Mouse (Mus musculus) bone marrow macrophage, adult 2 months (primary cell): ENCODE measurements around the gene Trim13. TPM values are rescaled to one million over a fixed set of nuclear protein-coding genes. Genes with fewer than 3 reads are reported as not detected.
A peak's percentile ranks its signal among the peaks of the same experiment; 100 is the strongest.
"Not testable (repeated sequence)": the region's sequence is repeated elsewhere in the genome, so short reads cannot be mapped to it uniquely, and the experiment has no call there.

Experiments used
- H3K27ac ChIP-seq: 2 replicates; pipeline ENCODE4 v1.5.1; 2012; ENCODE audit warnings: low read depth, low read length; ENCODE audit not compliant: insufficient read depth
- H3K4me1 ChIP-seq: 2 replicates; pipeline ENCODE4 v1.6.1; 2012; ENCODE audit warnings: low read length; ENCODE audit not compliant: control insufficient read depth, insufficient read depth
- H3K4me3 ChIP-seq: 2 replicates; pipeline ENCODE4 v1.5.1; 2012; ENCODE audit warnings: mild to moderate bottlenecking, low read length, moderate library complexity; ENCODE audit not compliant: insufficient read depth
- CTCF ChIP-seq: IDR thresholded peaks from 2 replicates; pipeline ENCODE4 v1.5.1; 2012; ENCODE audit warnings: low read depth, mild to moderate bottlenecking, low read length, moderate library complexity
- POLR2A ChIP-seq: IDR thresholded peaks from 2 replicates; pipeline ENCODE4 v1.6.1; 2012; ENCODE audit warnings: mild to moderate bottlenecking, low read depth, low read length, borderline replicate concordance
- polyA plus RNA-seq: library from polyadenylated mRNA; stranded (reverse); fragments of >200 nt; gene quantifications from 2 replicates; pipeline ENCODE4 v1.2.4, GENCODE M21; 2012; ENCODE audit not compliant: missing spikeins, insufficient read depth, insufficient read length

Trim13 gene
- polyA plus RNA-seq = 6.5 and 6.9 TPM in 2 replicates

DNA sequence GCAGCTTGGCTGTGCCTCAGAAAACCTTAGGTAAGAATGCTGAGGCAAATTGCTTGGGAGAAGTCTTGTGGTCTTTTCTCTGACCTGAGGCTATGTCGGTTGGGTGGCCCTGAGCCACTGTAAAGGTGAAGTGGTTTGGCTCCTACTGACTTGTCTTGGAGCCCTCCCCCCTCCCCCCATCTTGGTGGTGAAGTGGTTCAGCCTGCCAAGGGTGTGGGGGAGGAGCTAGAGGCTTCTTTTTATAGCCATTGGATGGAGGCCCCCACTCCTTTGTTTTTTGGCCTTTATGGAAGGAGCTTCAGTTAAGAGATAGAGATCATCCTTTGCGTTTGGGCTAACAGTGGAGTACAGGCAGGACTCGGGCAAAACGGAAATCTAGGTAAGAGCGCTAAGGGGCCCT is at the start of gene Trim13:
Trim13 (plus strand) TSS at position 280 of the 400 bp plus-strand sequence.
- TF ChIP-seq POLR2A = no peak
- no peak for TF ChIP-seq CTCF
- peak within 1 kb of the TSS; percentile 9; the same call in 1 of the 2 replicates for H3K27ac ChIP-seq
- H3K4me3 ChIP-seq = peak within 1 kb of the TSS; percentile 68
- peaks cover 28% of the 10 kb centered on the region for H3K4me1 ChIP-seq

DNA sequence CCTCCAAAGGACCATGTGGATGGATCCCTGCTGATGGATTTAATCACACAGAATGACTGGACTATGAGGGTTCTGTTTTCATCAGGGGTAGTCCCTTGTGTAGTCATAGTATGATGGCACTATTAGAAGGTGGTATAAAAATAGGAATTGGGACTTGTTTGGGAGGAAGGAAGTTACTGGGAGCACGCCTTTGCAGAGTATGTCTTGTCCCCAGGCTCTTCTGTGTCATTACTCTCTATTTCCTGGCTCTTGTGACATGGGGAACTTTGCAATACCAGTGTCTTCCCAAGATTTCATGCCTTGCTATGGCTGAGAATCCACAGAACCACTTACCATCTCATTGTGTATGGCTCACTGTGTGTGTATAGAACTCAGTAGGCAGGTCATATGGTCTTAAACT is 49.4 kb upstream of the Trim13 start:
- H3K4me1 ChIP-seq = peaks cover 15% of the 10 kb centered on the region
- no peak overlapping the region for H3K4me3 ChIP-seq
- TF ChIP-seq POLR2A (no peak), CTCF (no peak)
- H3K27ac ChIP-seq = peak overlapping the region; percentile 68

DNA sequence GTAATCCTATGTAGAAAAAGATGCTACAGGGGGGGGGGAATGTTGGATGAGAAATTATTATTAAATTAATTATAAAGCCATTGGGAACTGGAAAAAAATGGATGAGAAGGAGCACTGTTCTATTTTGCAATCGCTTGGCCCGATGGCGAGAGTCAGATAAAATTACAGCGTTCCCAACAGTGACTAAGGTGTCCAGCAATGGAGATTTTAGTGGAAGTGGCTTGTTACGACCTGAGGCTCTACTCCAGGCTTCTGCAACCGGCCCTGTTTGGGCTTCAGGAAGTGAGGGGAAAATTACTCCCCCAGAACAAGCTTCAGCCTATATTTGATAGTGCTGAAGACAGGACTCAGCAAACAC is 42.1 kb upstream of the Trim13 start:
- H3K27ac ChIP-seq = peak overlapping the region; percentile 66
- peaks cover 14% of the 10 kb centered on the region for H3K4me1 ChIP-seq
- H3K4me3 ChIP-seq = peak overlapping the region; percentile 88

DNA sequence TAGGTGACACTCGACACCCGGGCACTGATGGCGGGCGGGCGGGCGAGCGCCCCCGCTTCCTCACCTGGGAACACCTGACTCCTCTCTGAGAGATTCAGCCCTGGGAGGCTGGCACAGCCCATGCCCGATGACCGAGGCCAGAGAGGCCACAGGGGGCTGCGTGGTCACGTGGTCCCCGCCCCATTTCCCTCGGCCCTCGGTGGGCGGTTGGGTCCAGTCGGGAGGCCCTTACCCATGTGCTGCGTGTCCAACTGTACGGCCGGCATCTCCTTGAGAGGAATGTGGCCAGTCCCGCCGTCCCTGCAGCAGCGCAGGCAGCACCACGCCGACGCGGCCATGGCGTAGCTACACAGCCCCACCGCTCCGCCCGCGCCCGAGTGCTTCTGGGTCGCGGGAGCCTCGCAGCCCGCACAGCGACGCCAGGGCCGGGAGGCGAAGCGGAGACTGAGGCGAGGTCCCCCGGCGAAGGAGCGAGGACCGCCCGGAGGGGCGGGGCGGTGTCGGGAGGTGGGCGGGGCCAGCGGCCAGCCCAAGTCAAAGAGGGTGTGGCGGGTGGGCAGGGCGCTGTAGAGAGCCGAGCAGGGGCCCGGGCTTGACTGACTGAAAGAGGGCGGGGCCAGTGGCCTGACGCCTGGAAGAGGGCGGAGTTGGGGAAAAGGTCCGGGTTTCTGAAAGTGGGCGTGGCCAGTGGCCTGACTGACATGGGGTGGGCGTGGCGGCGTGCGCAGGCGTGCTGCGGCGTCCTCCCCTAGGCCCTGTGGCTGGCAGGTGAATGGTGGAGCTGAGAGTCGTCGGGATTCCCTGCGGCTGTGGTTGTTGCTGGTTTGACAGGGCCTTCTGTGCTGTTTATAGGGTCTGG is 41.5 kb upstream of the Trim13 start, which contains the start of gene Spryd7:
Spryd7 (minus strand) TSS at position 598 of the 859 bp plus-strand sequence.
- peaks cover 14% of the 10 kb centered on the region for H3K4me1 ChIP-seq
- H3K27ac ChIP-seq = peak within 1 kb of the TSS; percentile 66
- no peak for TF ChIP-seq CTCF
- TF ChIP-seq POLR2A = no peak; the same call in 1 of the 2 replicates
- H3K4me3 ChIP-seq = peak within 1 kb of the TSS; percentile 88

More for the DNA sequence above, 42.1 kb upstream of the Trim13 start:
- no peak for TF ChIP-seq POLR2A
- TF ChIP-seq CTCF = no peak

DNA sequence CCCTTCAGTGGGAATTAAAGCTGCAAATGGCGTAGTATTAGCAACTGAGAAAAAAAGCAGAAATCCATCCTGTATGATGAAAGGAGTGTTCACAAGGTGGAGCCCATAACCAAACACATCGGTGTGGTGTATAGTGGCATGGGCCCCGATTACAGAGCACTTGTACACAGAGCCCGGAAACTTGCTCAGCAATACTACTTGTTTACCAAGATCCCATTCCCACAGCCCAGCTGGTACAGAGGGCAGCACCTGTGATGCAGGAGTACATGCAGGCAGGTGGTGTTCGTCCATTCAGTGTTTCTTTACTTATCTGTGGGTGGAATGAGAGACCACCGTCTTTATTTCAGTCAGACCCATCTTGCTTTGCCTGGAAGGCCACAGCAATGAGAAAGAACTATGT is 39.1 kb upstream of the Trim13 start:
- Histone ChIP-seq H3K4me1 (peaks cover 11% of the 10 kb centered on the region), H3K4me3 (no peak overlapping the region), H3K27ac (no peak overlapping the region)
- TF ChIP-seq POLR2A (no peak), CTCF (no peak)

DNA sequence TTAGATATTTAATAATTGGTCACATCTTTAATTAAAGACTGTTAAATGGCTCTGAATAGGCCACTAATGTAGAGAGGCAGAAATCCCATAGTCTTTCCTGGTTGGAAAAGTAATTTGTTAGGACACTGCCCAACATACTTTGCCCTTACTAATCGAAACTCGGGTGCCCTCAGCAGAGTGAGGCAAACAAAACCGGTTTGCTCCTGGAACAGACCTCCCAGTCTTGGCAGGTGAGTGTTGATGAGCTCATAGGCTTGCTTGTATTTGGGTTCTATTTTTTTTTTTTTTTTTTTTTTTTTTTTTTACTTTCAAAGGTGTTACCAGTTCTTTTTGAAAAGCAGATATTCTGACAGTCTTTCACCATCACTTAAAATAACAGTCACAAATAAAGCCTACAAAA is 38.2 kb upstream of the Trim13 start:
- H3K27ac ChIP-seq = no peak overlapping the region
- TF ChIP-seq POLR2A (no peak), CTCF (no peak)
- H3K4me1 ChIP-seq = peaks cover 6% of the 10 kb centered on the region
- H3K4me3 ChIP-seq = no peak overlapping the region

DNA sequence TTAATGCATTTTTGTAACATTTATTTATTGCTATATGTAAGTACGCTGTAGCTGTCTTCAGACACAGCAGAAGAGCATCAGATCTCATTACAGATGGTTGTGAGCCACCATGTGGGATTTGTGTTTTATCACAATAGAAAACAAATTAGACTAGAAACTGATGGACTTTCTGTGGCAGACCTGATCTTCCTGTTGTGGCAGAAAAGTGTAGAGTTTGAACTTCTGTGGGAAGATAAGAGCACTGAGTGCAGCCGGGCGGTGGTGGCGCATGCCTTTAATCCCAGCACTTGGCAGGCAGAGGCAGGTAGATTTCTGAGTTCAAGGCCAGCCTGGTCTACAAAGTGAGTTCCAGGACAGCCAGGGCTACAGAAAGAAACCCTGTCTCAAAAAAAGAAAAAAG is 31.8 kb upstream of the Trim13 start:
- H3K4me3 ChIP-seq, H3K27ac ChIP-seq, H3K4me1 ChIP-seq: not testable (repeated sequence)

DNA sequence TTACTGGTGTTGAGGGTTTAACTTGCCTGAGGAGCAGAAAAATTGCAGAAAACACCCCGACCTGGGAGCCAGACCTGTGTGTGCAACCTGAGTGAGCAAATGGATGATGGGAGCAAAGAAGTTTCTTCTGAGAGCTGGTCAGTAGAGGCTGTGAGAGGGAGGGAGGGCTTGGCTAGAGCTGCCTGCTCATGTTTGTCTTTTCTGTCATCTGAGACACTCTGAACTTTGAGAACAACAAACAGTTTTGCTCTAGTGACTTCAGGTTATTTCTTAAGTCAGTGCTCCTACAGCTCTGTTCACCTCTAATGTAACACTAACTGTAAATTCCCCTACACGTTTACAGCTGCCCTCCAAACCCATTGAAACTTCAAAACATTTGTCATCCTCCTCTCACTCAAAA is 28.7 kb upstream of the Trim13 start:
- TF ChIP-seq CTCF = no peak
- no peak for TF ChIP-seq POLR2A
- H3K4me3 ChIP-seq = no peak overlapping the region
- peaks cover 6% of the 10 kb centered on the region for H3K4me1 ChIP-seq
- H3K27ac ChIP-seq = no peak overlapping the region

DNA sequence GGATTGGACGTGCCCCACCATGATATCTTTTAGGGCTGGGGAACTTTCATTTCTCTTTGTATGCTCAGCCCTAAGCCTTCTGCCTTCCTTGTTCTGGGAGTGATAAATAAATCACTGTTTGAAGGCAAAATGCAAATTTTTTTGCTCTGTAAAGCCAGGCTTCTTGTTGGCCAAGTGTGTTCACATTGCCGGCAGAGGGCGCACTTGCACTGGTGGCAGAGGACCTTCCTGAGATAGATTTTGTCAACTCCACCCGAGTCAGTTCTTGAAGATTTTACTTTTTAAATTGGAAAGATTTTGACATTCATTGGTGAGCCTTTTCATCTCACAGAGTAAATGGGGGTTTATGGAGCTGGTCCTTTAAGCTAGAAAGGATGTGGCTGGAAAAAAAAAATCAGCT is 26.7 kb upstream of the Trim13 start:
- Histone ChIP-seq H3K4me1 (peaks cover 6% of the 10 kb centered on the region), H3K4me3 (no peak overlapping the region), H3K27ac (no peak overlapping the region)
- TF ChIP-seq POLR2A (no peak), CTCF (peak; percentile 96)

DNA sequence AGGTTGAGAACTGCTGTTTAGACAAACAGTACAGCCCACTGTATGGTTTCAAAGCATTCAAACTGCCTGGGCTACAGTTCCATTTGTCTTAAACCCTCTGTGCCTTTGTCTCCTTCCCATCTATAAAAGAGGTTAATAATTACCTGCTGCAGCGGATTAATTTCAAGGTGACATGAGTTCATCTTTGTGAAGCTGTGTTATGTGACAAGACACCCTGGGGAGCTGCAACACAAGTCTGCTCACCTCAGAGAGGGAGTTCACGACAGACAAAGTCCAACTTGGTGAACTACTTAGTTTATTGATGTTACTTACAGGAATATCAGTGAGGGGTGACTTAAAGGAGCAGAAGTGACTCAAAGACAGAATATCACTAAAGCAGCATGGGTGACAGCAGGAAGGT is 25.9 kb upstream of the Trim13 start:
- Histone ChIP-seq H3K4me1 (peaks cover 6% of the 10 kb centered on the region), H3K4me3 (no peak overlapping the region), H3K27ac (no peak overlapping the region)
- no peak for TF ChIP-seq CTCF
- no peak for TF ChIP-seq POLR2A
